Mouse (Mus musculus) liver, adult 2 months (tissue): ENCODE measurements at regions not wholly inside any gene's neighbourhood (a gene's known extent, or its start where the extent isn't known, plus 50 kb on each side); places are given as distances from the start of the nearest gene placed in this dataset.

ENCODE experiments used
- CTCF ChIP-seq: fragments of 200-500 bp; IDR thresholded peaks from 2 replicates; pipeline ENCODE4 v1.5.1; 2011; ENCODE audit warnings: low read depth, low read length, control low read depth
- POLR2A ChIP-seq: fragments of 200-500 bp; IDR thresholded peaks from 2 replicates; pipeline ENCODE4 v1.6.1; 2011; ENCODE audit warnings: low read length, control low read depth; ENCODE audit not compliant: insufficient read depth; ENCODE audit errors: extremely low read depth

- TF ChIP-seq POLR2A (no peak), CTCF (no peak)
Measured at GRCm38 (mm10) chr5:126036686-126037085, 505.1 kb downstream of the Tmem132b start.
